Mouse (Mus musculus) brain, embryonic 14.5 days (tissue): ENCODE data around the gene Fetub.

Source experiments
- CTCF ChIP-seq: fragments of 200-500 bp; IDR thresholded peaks from 2 replicates; pipeline ENCODE4 v1.5.1; 2012; ENCODE audit warnings: inconsistent platforms, mild to moderate bottlenecking, moderate library complexity, borderline replicate concordance; ENCODE audit not compliant: insufficient read depth, insufficient read length; ENCODE audit errors: extremely low read depth
- POLR2A ChIP-seq: fragments of 200-500 bp; IDR thresholded peaks from 2 replicates; pipeline ENCODE4 v1.6.1; 2012; ENCODE audit warnings: mild to moderate bottlenecking, inconsistent platforms, borderline replicate concordance; ENCODE audit not compliant: poor library complexity, insufficient read depth, insufficient read length, severe bottlenecking; ENCODE audit errors: extremely low read depth

DNA sequence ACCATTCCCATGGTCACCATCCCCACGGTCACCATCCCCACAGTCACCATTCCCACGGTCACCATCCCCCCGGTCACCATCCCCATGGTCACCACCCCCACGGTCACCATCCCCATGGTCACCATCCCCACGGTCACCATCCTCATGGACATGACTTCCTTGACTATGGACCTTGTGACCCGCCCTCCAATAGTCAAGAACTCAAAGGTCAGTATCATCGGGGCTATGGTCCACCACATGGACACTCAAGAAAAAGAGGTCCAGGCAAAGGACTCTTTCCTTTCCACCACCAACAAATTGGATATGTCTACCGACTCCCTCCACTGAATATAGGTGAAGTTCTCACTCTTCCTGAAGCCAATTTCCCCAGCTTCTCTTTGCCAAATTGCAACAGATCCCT is 42.9 kb downstream of the Fetub start:
- TF ChIP-seq CTCF (no peak), POLR2A (no peak)
